Mouse (Mus musculus): Measurements from ENCODE around the gene Gm10153.

The Gm10153 gene

GRCm38 (mm10) chr7:142140696-142141095, 49.5 kb downstream of the Gm10153 start:
- no peak for DNase-seq
